Mouse (Mus musculus): ENCODE data around the gene Dennd2c. TPM values are rescaled to one million over a fixed set of nuclear protein-coding genes. Genes with fewer than 3 reads are reported as not detected.

Gene Dennd2c
- 2.2 and 3.6 TPM in 2 replicates for polyA plus RNA-seq (2014; fragmentation: Nextera tagmentation; extraction: Ambion mirVana)

GRCm38 (mm10) chr3:103102454-103103390, at the start of gene Dennd2c:
TSS of gene Dennd2c (plus strand) at chr3:103102604.
- ATAC-seq (ENCODE audit: low FRiP score, low TSS enrichment) = peak; percentile 98
- 1% methylated on average over 72 of the region's 72 CpGs for WGBS
- no peaks in the 10 kb centered on the region for H3K9me3 ChIP-seq (ENCODE audit: control insufficient read depth, low read length)
- H3K4me2 ChIP-seq (replicated peaks; ENCODE audit: low read depth, low read length) = peak within 1 kb of the TSS; percentile 97
- peak within 1 kb of the TSS; percentile 75 for H3K4me3 ChIP-seq (ENCODE audit: low read length)
- H3K36me3 ChIP-seq (ENCODE audit: control insufficient read depth, insufficient read depth, low read length) = no peaks in the 10 kb centered on the region
- H3K4me1 ChIP-seq (ENCODE audit: control insufficient read depth, insufficient read depth, low read length) = no peaks in the 10 kb centered on the region
- H3K9ac ChIP-seq (ENCODE audit: low read depth, low read length) = peak within 1 kb of the TSS; percentile 69
- no peaks in the 10 kb centered on the region for H3K27me3 ChIP-seq (ENCODE audit: control insufficient read depth, insufficient read depth, low read length)
- no peak within 1 kb of the TSS for H3K27ac ChIP-seq (ENCODE audit: low read depth, low read length)

DNA sequence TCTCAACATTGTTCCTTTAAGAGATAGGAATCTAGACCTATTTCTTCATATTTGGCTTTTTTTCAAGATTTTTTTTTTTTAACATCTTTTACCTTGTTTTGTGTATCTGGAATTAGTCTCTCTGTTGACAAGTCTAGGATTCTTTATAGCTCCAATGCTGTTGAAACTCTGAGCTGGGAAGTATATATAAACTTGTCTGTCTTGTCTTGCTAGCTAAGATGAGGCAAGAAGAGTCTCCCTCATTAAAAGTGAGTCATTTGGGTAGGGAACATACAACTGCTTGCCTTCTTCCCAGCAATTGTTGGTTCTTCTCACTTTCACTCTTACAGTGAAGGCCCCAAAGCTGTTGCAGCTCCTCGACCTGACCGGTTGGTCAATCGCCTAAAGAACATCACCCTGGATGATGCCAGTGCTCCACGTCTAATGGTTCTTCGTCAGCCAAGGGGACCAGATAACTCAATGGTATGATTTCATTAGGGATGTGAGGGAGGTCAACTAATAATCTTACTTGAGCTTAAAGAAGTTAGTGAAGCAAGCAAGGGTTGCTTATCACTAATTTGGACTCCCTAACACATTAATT, 46.3 kb upstream of the Dennd2c start:
- ATAC-seq (ENCODE audit: low FRiP score, low TSS enrichment) = no peak
- no peaks in the 10 kb centered on the region for H3K9me3 ChIP-seq (ENCODE audit: control insufficient read depth, low read length)
- no peak overlapping the region for H3K9ac ChIP-seq (ENCODE audit: low read depth, low read length)
- no peak overlapping the region for H3K4me3 ChIP-seq (ENCODE audit: low read length)
- 0 out of 2 replicates have a peak, but pooled peaks cover 4% of the 10 kb centered on the region for H3K4me1 ChIP-seq (ENCODE audit: control insufficient read depth, insufficient read depth, low read length)
- H3K36me3 ChIP-seq (ENCODE audit: control insufficient read depth, insufficient read depth, low read length) = peaks cover 70% of the 10 kb centered on the region
- H3K4me2 ChIP-seq (replicated peaks; ENCODE audit: low read depth, low read length) = no peak overlapping the region
- 93% methylated on average over 5 of the region's 5 CpGs for WGBS
- H3K27ac ChIP-seq (ENCODE audit: low read depth, low read length) = no peak overlapping the region
- H3K27me3 ChIP-seq (ENCODE audit: control insufficient read depth, insufficient read depth, low read length) = no peaks in the 10 kb centered on the region

- 0 out of 2 replicates have a peak overlapping the region, but pooled peaks have one; percentile 47 for H3K27ac ChIP-seq (ENCODE audit: low read depth, low read length)
- peaks cover 68% of the 10 kb centered on the region for H3K36me3 ChIP-seq (ENCODE audit: control insufficient read depth, insufficient read depth, low read length)
- no peaks in the 10 kb centered on the region for H3K9me3 ChIP-seq (ENCODE audit: control insufficient read depth, low read length)
- H3K4me2 ChIP-seq (replicated peaks; ENCODE audit: low read depth, low read length) = peak overlapping the region; percentile 57
- ATAC-seq (ENCODE audit: low FRiP score, low TSS enrichment) = peak; percentile 47
- no peaks in the 10 kb centered on the region for H3K27me3 ChIP-seq (ENCODE audit: control insufficient read depth, insufficient read depth, low read length)
- peak overlapping the region; percentile 91 for H3K4me3 ChIP-seq (ENCODE audit: low read length)
- 3% methylated on average over 10 of the region's 10 CpGs for WGBS
- peak overlapping the region; percentile 93; the same call in 1 of the 2 replicates for H3K9ac ChIP-seq (ENCODE audit: low read depth, low read length)
- H3K4me1 ChIP-seq (ENCODE audit: control insufficient read depth, insufficient read depth, low read length) = 0 out of 2 replicates have a peak, but pooled peaks cover 4% of the 10 kb centered on the region
These were observed 44.7 kb upstream of the Dennd2c start for GRCm38 (mm10) chr3:103057752-103058151.

DNA sequence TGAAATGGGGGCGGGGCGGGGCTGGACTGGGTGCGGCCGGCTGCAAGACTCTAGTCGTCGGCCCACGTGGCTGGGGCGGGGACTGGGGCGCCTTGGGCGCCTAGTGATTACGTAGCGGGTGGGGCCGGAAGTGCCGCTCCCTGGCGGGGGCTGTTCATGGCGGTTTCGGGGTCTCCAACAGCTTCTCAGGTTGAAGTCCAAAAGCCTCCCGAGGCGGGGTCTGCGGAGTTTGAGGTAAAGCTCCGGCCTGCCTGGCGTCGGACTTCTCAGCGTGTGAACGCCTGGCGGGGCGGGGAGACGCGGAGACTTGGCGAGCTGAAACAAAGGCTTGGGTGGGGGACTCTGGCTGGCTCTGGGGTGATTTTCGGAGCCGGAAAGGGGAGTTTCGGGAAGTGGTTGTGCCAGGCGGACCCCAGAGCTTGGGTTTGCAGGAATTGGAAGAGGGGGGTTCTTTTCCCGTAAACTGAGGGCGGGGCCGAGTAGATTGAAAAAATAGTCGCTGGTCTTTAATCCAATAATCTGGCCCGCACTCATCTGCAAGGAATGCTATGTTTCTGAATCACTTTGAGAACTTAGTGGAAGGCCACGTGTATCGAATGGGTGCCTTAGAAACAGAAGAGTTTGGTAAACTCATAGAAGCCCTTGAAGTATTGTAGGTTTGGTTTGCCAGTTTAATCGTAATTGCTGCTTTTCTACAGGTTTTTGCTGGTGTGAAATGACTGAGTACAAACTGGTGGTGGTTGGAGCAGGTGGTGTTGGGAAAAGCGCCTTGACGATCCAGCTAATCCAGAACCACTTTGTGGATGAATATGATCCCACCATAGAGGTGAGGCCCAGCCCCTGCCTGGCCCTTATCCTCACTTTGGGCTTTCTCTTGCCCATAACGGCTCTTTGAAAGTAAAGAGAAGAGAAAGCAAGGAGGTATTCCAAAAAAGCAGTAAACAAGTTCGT, 43.9 kb upstream of the Dennd2c start, which contains the start of gene Nras:
Gene Nras (plus strand): TSS at position 79 of the 951 bp plus-strand sequence.
- H3K27ac ChIP-seq (ENCODE audit: low read depth, low read length) = peak within 1 kb of the TSS; percentile 96
- peak; percentile 99 for ATAC-seq (ENCODE audit: low FRiP score, low TSS enrichment)
- peak within 1 kb of the TSS; percentile 91 for H3K4me3 ChIP-seq (ENCODE audit: low read length)
- peaks cover 68% of the 10 kb centered on the region for H3K36me3 ChIP-seq (ENCODE audit: control insufficient read depth, insufficient read depth, low read length)
- peak within 1 kb of the TSS; percentile 93 for H3K9ac ChIP-seq (ENCODE audit: low read depth, low read length)
- no peaks in the 10 kb centered on the region for H3K9me3 ChIP-seq (ENCODE audit: control insufficient read depth, low read length)
- WGBS = 2% methylated on average over 46 of the region's 46 CpGs
- 0 out of 2 replicates have a peak, but pooled peaks cover 4% of the 10 kb centered on the region for H3K4me1 ChIP-seq (ENCODE audit: control insufficient read depth, insufficient read depth, low read length)
- H3K4me2 ChIP-seq (replicated peaks; ENCODE audit: low read depth, low read length) = peak within 1 kb of the TSS; percentile 57
- H3K27me3 ChIP-seq (ENCODE audit: control insufficient read depth, insufficient read depth, low read length) = no peaks in the 10 kb centered on the region

DNA sequence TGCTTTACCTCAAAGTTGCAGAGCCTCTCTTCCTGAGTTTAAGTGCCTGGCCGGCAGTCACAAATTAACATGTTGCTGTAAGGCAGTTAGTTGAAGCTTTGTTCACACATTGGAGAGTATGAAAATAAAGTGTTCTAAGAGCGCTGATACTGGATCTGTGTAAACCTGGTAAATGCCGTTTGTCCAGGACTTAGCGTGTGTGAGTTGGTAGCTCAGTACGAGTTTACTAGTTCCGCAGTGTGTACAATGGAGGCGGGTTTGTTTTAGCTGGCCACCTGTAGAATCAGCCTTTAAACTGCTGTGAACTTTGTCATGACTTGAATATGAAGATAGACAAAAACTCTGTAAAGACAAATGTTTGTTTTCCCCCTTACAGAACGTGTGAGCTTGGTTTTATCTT, 35.5 kb upstream of the Dennd2c start:
- H3K4me3 ChIP-seq (ENCODE audit: low read length) = no peak overlapping the region
- no peak overlapping the region for H3K9ac ChIP-seq (ENCODE audit: low read depth, low read length)
- H3K27ac ChIP-seq (ENCODE audit: low read depth, low read length) = no peak overlapping the region
- no peaks in the 10 kb centered on the region for H3K27me3 ChIP-seq (ENCODE audit: control insufficient read depth, insufficient read depth, low read length)
- ATAC-seq (ENCODE audit: low FRiP score, low TSS enrichment) = no peak
- H3K4me1 ChIP-seq (ENCODE audit: control insufficient read depth, insufficient read depth, low read length) = no peaks in the 10 kb centered on the region
- H3K36me3 ChIP-seq (ENCODE audit: control insufficient read depth, insufficient read depth, low read length) = peaks cover 63% of the 10 kb centered on the region
- WGBS = 91% methylated on average over 8 of the region's 8 CpGs
- no peak overlapping the region for H3K4me2 ChIP-seq (replicated peaks; ENCODE audit: low read depth, low read length)
- H3K9me3 ChIP-seq (ENCODE audit: control insufficient read depth, low read length) = 0 out of 2 replicates have a peak, but pooled peaks cover 4% of the 10 kb centered on the region

DNA sequence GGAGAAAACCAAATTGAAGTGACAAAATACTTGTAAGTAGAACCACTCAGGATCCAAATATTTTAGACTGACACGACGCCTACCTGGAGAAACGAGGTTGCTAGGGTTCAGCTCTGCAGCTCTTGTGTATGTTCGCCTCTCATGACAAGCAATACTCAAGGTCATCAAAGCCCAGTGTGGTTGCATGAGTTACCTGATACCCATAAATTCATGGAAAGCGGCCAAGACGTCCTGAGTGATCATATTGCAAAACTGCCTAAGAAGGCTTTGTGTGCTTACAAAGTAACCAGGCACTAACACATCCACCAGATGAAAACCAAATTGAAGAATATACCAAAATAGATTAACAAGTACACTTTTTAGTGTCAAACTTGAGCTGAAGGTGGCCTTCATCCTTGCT, 33.4 kb upstream of the Dennd2c start:
- no peak for ATAC-seq (ENCODE audit: low FRiP score, low TSS enrichment)
- Histone ChIP-seq H3K36me3 (ENCODE audit: control insufficient read depth, insufficient read depth, low read length) (peaks cover 45% of the 10 kb centered on the region), H3K4me2 (replicated peaks; ENCODE audit: low read depth, low read length) (no peak overlapping the region), H3K27ac (ENCODE audit: low read depth, low read length) (no peak overlapping the region), H3K9ac (ENCODE audit: low read depth, low read length) (no peak overlapping the region), H3K4me3 (ENCODE audit: low read length) (no peak overlapping the region), H3K4me1 (ENCODE audit: control insufficient read depth, insufficient read depth, low read length) (no peaks in the 10 kb centered on the region), H3K9me3 (ENCODE audit: control insufficient read depth, low read length) (0 out of 2 replicates have a peak, but pooled peaks cover 4% of the 10 kb centered on the region), H3K27me3 (ENCODE audit: control insufficient read depth, insufficient read depth, low read length) (no peaks in the 10 kb centered on the region)
- WGBS = 89% methylated on average over 6 of the region's 6 CpGs

DNA sequence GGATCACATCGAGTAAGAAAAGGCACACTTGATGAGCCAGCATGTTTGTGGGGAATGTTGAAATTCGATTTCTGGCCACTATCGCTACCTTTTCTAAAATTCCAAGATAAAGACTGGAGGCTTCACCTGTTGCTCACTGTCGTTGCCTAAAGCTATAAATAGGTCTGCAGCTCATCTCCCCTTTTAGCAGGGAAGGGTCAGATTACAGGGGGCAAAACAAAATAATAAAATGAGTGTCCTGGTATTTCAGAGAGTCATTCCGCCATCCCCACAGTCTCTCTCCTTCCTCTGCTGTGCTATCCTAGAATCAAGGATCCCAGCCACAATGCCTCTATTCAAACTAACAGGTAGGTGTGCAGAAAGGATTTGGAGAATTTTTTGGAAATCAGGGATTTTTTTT, 28.6 kb upstream of the Dennd2c start, which contains the start of gene Ampd1:
Gene Ampd1 (plus strand): TSS at position 244 of the 400 bp plus-strand sequence.
- peaks cover 4% of the 10 kb centered on the region for H3K36me3 ChIP-seq (ENCODE audit: control insufficient read depth, insufficient read depth, low read length)
- H3K9me3 ChIP-seq (ENCODE audit: control insufficient read depth, low read length) = 0 out of 2 replicates have a peak, but pooled peaks cover 4% of the 10 kb centered on the region
- WGBS = 58% methylated on average over 5 of the region's 5 CpGs
- no peaks in the 10 kb centered on the region for H3K4me1 ChIP-seq (ENCODE audit: control insufficient read depth, insufficient read depth, low read length)
- no peak within 1 kb of the TSS for H3K4me2 ChIP-seq (replicated peaks; ENCODE audit: low read depth, low read length)
- no peak within 1 kb of the TSS for H3K9ac ChIP-seq (ENCODE audit: low read depth, low read length)
- no peak within 1 kb of the TSS for H3K4me3 ChIP-seq (ENCODE audit: low read length)
- no peaks in the 10 kb centered on the region for H3K27me3 ChIP-seq (ENCODE audit: control insufficient read depth, insufficient read depth, low read length)
- no peak for ATAC-seq (ENCODE audit: low FRiP score, low TSS enrichment)
- no peak within 1 kb of the TSS for H3K27ac ChIP-seq (ENCODE audit: low read depth, low read length)

GRCm38 (mm10) chr3:103075871-103076270, 26.5 kb upstream of the Dennd2c start:
- ATAC-seq (ENCODE audit: low FRiP score, low TSS enrichment) = no peak
- Histone ChIP-seq H3K4me3 (ENCODE audit: low read length) (no peak overlapping the region), H3K27me3 (ENCODE audit: control insufficient read depth, insufficient read depth, low read length) (no peaks in the 10 kb centered on the region), H3K9ac (ENCODE audit: low read depth, low read length) (no peak overlapping the region), H3K36me3 (ENCODE audit: control insufficient read depth, insufficient read depth, low read length) (no peaks in the 10 kb centered on the region), H3K4me2 (replicated peaks; ENCODE audit: low read depth, low read length) (no peak overlapping the region), H3K27ac (ENCODE audit: low read depth, low read length) (no peak overlapping the region), H3K4me1 (ENCODE audit: control insufficient read depth, insufficient read depth, low read length) (no peaks in the 10 kb centered on the region), H3K9me3 (ENCODE audit: control insufficient read depth, low read length) (0 out of 2 replicates have a peak, but pooled peaks cover 4% of the 10 kb centered on the region)
- 86% methylated on average over 9 of the region's 9 CpGs for WGBS

Measured in kidney, embryonic 14.5 days (tissue).